Mouse (Mus musculus) myocyte (in vitro differentiated cells): ENCODE measurements around the gene Wdr74.

Experiments
- CEBPB ChIP-seq: IDR thresholded peaks from 2 replicates; pipeline ENCODE4 v1.6.1; 2011; ENCODE audit warnings: mild to moderate bottlenecking, moderate library complexity; ENCODE audit not compliant: poor library complexity, insufficient read depth, severe bottlenecking
- POLR2A ChIP-seq: IDR thresholded peaks from one replicate; pipeline ENCODE4 v1.6.1; 2011; ENCODE audit warnings: low read depth, mild to moderate bottlenecking, control low read depth, moderate library complexity; ENCODE audit not compliant: insufficient read length
- POLR2AphosphoS2 ChIP-seq: IDR thresholded peaks from one replicate; pipeline ENCODE4 v1.6.1; 2011; ENCODE audit warnings: low read depth, control low read depth; ENCODE audit not compliant: insufficient read length
- TCF3 ChIP-seq: IDR thresholded peaks from one replicate; pipeline ENCODE4 v1.6.1; 2011; ENCODE audit warnings: low read depth, control low read depth; ENCODE audit not compliant: insufficient read length
- USF1 ChIP-seq: IDR thresholded peaks from one replicate; pipeline ENCODE4 v1.6.1; 2011; ENCODE audit warnings: low read depth, mild to moderate bottlenecking, control low read depth, moderate library complexity

GRCm38 (mm10) chr19:8718357-8718756 is 17.3 kb upstream of the Wdr74 start:
- TF ChIP-seq POLR2A (no peak), CEBPB (no peak), TCF3 (no peak), USF1 (no peak), POLR2AphosphoS2 (no peak)
